Mouse (Mus musculus): ENCODE measurements at regions not wholly inside any gene's neighbourhood (a gene's known extent, or its start where the extent isn't known, plus 50 kb on each side); places are given as distances from the start of the nearest gene placed in this dataset.

DNA sequence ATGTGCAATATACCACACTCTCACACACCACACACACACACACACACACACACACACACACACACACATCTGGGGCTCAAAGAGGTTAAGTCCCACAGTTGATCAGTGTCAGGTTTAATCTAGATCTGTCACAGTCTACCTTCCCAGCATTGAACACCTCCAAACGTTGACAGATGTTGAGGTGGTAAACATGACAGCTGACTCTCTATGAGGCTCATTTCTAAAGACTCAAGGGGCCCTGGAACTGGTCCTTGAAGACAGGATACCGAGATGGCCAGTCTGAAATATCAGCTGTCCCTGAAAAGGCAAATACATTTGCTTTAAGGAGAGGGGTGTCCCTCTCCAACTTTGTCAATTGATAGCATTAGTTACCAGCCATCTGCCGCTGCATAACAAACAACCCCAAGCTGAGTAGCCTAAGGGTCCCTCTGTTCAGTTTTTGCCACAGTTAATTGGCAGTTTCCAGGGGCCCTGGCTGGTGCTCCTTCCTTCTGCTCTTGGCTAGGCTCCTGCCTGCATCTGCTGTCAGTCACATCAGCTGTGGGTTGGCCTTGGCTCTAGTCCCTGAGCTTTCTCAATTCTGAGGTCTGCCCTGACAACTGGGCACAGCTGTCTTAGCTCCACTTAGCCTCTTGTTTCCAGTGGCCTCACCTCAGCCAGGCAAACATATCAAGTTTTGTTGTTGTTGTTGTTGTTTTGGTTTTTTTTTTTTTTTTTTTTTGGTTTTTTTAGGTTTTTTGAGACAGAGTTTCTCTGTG, 73.5 kb upstream of the Ctnnb1 start:
- H3K27ac ChIP-seq (ENCODE audit: low read depth, low read length) = no peak overlapping the region
- WGBS = 65% methylated on average over 3 of the region's 3 CpGs
- DNase-seq (ENCODE audit: low spot score) = no peak

DNA sequence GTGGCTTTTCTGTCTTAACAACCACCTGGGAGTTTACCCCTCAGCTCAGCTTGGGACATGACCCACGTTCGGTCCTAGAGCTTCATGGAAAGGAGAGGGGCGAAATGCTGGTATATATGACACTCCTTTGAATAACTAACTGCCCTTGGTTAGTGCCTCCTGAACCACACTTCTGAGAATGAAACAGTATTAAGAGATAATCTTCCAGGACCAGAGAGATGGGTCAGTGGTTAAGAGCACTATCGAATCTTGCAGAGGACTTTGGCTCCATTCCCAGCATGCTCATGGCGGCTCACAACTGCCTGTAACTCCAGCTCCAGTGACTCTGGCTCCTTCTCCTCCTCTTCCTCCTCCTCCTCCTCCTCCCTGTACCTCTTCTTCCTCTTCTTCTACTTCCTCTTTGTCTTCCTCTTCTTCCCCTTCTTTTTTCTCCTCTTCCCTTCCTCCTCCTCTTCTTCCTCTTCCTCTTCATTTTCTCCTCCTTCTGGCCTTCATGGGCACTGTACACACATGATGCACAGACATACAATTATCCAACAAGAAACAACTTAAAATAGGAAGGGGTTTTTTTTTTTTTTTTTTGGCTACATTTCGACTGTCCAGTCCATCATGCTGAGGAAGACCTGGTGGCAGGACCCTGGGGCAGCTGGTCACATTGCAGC, 71.0 kb upstream of the Ctnnb1 start:
- Histone ChIP-seq H3K9ac (ENCODE audit: low read depth, low read length) (no peak overlapping the region), H3K36me3 (ENCODE audit: control insufficient read depth, insufficient read depth, low read length) (no peaks in the 10 kb centered on the region), H3K27ac (ENCODE audit: low read depth, low read length) (no peak overlapping the region), H3K9me3 (ENCODE audit: control insufficient read depth, low read length) (no peaks in the 10 kb centered on the region), H3K4me2 (replicated peaks; ENCODE audit: low read depth, low read length) (no peak overlapping the region), H3K27me3 (ENCODE audit: control insufficient read depth, insufficient read depth, low read length) (no peaks in the 10 kb centered on the region), H3K4me3 (ENCODE audit: low read depth, low read length) (no peak overlapping the region), H3K4me1 (replicated peaks; ENCODE audit: control insufficient read depth, insufficient read depth, low read length) (no peaks in the 10 kb centered on the region)
- WGBS = 88% methylated on average over 6 of the region's 6 CpGs
- DNase-seq (ENCODE audit: low spot score) (no peak), ATAC-seq (ENCODE audit: low FRiP score) (no peak)

More for the DNA sequence above, 73.5 kb upstream of the Ctnnb1 start:
- H3K36me3 ChIP-seq (ENCODE audit: control insufficient read depth, insufficient read depth, low read length) = no peaks in the 10 kb centered on the region
- no peak overlapping the region for H3K4me3 ChIP-seq (ENCODE audit: low read depth, low read length)
- H3K9me3 ChIP-seq (ENCODE audit: control insufficient read depth, low read length) = no peaks in the 10 kb centered on the region
- no peak overlapping the region for H3K9ac ChIP-seq (ENCODE audit: low read depth, low read length)
- no peaks in the 10 kb centered on the region for H3K27me3 ChIP-seq (ENCODE audit: control insufficient read depth, insufficient read depth, low read length)
- no peak for ATAC-seq (ENCODE audit: low FRiP score)
- no peaks in the 10 kb centered on the region for H3K4me1 ChIP-seq (replicated peaks; ENCODE audit: control insufficient read depth, insufficient read depth, low read length)
- no peak overlapping the region for H3K4me2 ChIP-seq (replicated peaks; ENCODE audit: low read depth, low read length)

DNA sequence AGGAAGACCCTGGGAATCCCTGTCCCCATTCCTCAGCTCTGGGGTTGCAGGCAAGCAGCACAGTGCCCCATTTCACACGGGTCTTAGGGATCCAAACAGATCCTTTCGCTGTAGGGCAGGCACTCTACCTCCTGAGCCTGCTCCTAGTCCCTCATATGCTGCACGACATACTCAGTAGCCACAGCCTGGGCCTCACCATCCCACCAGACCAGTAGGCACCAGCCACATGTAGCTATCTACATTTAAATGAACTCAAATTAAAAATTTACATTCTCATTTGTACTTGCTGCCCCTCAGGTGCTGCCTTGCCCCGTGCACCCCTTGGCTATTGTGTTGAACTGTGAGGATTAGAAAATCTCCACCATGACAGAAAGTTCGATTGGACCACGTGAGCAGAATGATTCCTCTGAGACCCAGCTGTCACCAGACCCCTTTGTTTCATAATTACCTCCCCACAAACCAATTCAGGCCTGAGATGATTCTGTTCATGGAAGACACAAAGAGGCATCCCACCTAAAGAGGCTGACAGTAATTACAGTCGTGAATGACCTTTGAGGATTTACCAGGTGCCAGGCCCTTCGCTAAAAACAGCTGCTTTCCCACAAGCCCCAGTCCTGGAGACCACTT, 67.9 kb upstream of the Ctnnb1 start:
- Histone ChIP-seq H3K36me3 (ENCODE audit: control insufficient read depth, insufficient read depth, low read length) (no peaks in the 10 kb centered on the region), H3K9me3 (ENCODE audit: control insufficient read depth, low read length) (no peaks in the 10 kb centered on the region), H3K9ac (ENCODE audit: low read depth, low read length) (no peak overlapping the region), H3K27me3 (ENCODE audit: control insufficient read depth, insufficient read depth, low read length) (no peaks in the 10 kb centered on the region), H3K4me3 (ENCODE audit: low read depth, low read length) (no peak overlapping the region), H3K4me1 (replicated peaks; ENCODE audit: control insufficient read depth, insufficient read depth, low read length) (no peaks in the 10 kb centered on the region), H3K4me2 (replicated peaks; ENCODE audit: low read depth, low read length) (no peak overlapping the region), H3K27ac (ENCODE audit: low read depth, low read length) (peak overlapping the region; percentile 65)
- peak; percentile 71 for ATAC-seq (ENCODE audit: low FRiP score)
- DNase-seq (ENCODE audit: low spot score) = peak; percentile 42
- 54% methylated on average over 8 of the region's 8 CpGs for WGBS

DNA sequence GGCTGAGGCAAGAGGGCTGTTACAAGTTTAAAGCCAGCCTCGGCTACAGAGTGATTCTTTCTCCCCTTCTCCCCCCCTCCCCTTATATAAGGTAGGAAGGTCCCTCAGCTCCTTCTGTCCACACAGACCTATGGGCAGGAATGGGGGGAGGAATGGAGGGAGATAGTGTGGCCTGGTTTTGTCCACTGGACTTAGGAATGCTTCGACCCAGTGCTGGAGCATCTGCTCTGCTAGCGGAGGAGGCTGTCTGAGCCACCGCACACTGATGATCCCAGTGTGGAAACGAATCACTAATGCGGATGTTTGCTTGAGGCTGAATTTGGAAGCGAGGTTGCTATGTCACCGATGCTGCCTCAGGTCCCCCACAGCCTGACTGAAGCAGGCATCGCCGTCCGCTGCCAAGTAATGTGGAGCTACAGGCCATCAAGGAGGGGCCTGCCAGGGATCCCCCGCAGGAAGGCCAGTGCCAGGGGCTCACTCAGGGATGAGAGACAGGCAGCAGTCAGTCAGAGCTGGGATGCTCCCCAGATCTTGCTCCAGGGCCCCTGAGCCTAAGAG, 67.1 kb upstream of the Ctnnb1 start:
- no peaks in the 10 kb centered on the region for H3K9me3 ChIP-seq (ENCODE audit: control insufficient read depth, low read length)
- H3K27ac ChIP-seq (ENCODE audit: low read depth, low read length) = peak overlapping the region; percentile 65
- H3K4me1 ChIP-seq (replicated peaks; ENCODE audit: control insufficient read depth, insufficient read depth, low read length) = no peaks in the 10 kb centered on the region
- H3K4me2 ChIP-seq (replicated peaks; ENCODE audit: low read depth, low read length) = no peak overlapping the region
- H3K9ac ChIP-seq (ENCODE audit: low read depth, low read length) = 0 out of 2 replicates have a peak overlapping the region, but pooled peaks have one; percentile 7
- no peaks in the 10 kb centered on the region for H3K27me3 ChIP-seq (ENCODE audit: control insufficient read depth, insufficient read depth, low read length)
- WGBS = 68% methylated on average over 12 of the region's 12 CpGs
- ATAC-seq (ENCODE audit: low FRiP score) = peak; percentile 32; the same call in 1 of the 2 replicates
- no peaks in the 10 kb centered on the region for H3K36me3 ChIP-seq (ENCODE audit: control insufficient read depth, insufficient read depth, low read length)
- no peak for DNase-seq (ENCODE audit: low spot score)
- no peak overlapping the region for H3K4me3 ChIP-seq (ENCODE audit: low read depth, low read length)

DNA sequence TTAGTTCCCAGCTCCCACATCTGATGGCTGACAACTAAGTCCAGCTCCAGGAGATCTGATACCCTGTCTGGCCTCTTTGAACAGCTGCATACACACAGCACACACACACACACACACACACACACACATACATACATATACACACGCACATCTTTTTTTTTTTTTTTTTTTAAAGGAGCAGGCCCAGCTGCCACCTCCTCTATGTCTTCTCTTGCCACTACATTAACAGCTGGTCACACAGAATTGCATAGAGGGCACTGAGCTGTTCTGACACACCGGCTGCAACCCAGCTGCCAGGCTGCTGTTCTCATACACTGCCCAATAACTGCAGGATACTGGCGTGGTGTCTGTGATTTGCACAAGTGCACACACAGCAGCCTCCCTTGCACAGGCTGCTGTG, 64.6 kb upstream of the Ctnnb1 start:
- no peak overlapping the region for H3K4me3 ChIP-seq (ENCODE audit: low read depth, low read length)
- no peak for DNase-seq (ENCODE audit: low spot score)
- WGBS = 80% methylated on average over 2 of the region's 3 CpGs
- no peaks in the 10 kb centered on the region for H3K27me3 ChIP-seq (ENCODE audit: control insufficient read depth, insufficient read depth, low read length)
- H3K9me3 ChIP-seq (ENCODE audit: control insufficient read depth, low read length) = no peaks in the 10 kb centered on the region
- ATAC-seq (ENCODE audit: low FRiP score) = no peak
- H3K4me1 ChIP-seq (replicated peaks; ENCODE audit: control insufficient read depth, insufficient read depth, low read length) = 0 out of 2 replicates have a peak, but pooled peaks cover 2% of the 10 kb centered on the region
- no peak overlapping the region for H3K9ac ChIP-seq (ENCODE audit: low read depth, low read length)
- no peaks in the 10 kb centered on the region for H3K36me3 ChIP-seq (ENCODE audit: control insufficient read depth, insufficient read depth, low read length)
- H3K27ac ChIP-seq (ENCODE audit: low read depth, low read length) = no peak overlapping the region
- no peak overlapping the region for H3K4me2 ChIP-seq (replicated peaks; ENCODE audit: low read depth, low read length)

DNA sequence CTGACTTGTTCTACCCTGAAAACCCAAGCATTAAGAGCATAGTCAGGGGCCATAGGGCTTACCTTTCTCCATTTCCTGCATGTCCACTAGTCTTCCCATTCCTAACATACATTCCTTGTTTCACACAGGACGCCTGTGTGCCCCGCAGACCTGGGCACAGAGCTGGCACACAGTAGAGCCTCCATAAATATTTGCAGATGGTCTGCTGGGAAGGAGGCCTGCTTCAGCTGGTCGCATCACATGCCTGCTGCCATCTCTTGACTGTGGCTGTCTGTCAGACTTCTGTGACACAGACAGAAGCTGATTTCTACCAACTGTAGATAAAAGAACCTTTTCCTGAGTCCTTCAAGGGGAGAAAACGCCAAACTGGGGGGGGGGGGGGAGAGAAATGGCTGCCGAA, 62.8 kb upstream of the Ctnnb1 start:
- Histone ChIP-seq H3K27ac (ENCODE audit: low read depth, low read length) (peak overlapping the region; percentile 67), H3K4me1 (replicated peaks; ENCODE audit: control insufficient read depth, insufficient read depth, low read length) (0 out of 2 replicates have a peak, but pooled peaks cover 3% of the 10 kb centered on the region), H3K9ac (ENCODE audit: low read depth, low read length) (no peak overlapping the region), H3K27me3 (ENCODE audit: control insufficient read depth, insufficient read depth, low read length) (no peaks in the 10 kb centered on the region), H3K36me3 (ENCODE audit: control insufficient read depth, insufficient read depth, low read length) (no peaks in the 10 kb centered on the region), H3K4me2 (replicated peaks; ENCODE audit: low read depth, low read length) (no peak overlapping the region), H3K9me3 (ENCODE audit: control insufficient read depth, low read length) (no peaks in the 10 kb centered on the region), H3K4me3 (ENCODE audit: low read depth, low read length) (no peak overlapping the region)
- ATAC-seq (ENCODE audit: low FRiP score) (no peak), DNase-seq (ENCODE audit: low spot score) (no peak)
- 69% methylated on average over 5 of the region's 5 CpGs for WGBS

DNA sequence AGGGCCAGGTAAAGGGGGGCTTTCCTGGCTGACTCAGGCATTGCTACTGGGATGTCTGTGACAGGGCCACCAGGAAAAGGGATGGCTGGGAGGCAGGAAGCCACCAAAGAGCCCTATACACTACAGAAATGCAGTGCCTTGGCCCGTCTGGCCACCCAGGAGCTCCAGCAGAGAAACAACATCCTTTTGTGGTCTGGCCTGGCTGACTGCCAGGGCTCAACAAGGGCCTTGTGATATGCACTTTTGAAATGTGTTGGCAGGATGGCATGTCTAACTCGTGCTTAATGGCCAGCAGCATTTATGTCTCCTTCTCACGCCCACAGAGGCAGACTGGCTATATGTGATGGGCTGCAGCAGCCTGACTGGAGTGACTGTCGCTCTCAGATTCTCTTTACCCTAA, 62.3 kb upstream of the Ctnnb1 start:
- Histone ChIP-seq H3K36me3 (ENCODE audit: control insufficient read depth, insufficient read depth, low read length) (no peaks in the 10 kb centered on the region), H3K9me3 (ENCODE audit: control insufficient read depth, low read length) (no peaks in the 10 kb centered on the region), H3K4me3 (ENCODE audit: low read depth, low read length) (no peak overlapping the region), H3K27me3 (ENCODE audit: control insufficient read depth, insufficient read depth, low read length) (no peaks in the 10 kb centered on the region), H3K4me1 (replicated peaks; ENCODE audit: control insufficient read depth, insufficient read depth, low read length) (0 out of 2 replicates have a peak, but pooled peaks cover 3% of the 10 kb centered on the region), H3K4me2 (replicated peaks; ENCODE audit: low read depth, low read length) (no peak overlapping the region), H3K27ac (ENCODE audit: low read depth, low read length) (peak overlapping the region; percentile 67), H3K9ac (ENCODE audit: low read depth, low read length) (no peak overlapping the region)
- DNase-seq (ENCODE audit: low spot score) = peak; percentile 56
- WGBS = 43% methylated on average over 4 of the region's 4 CpGs
- ATAC-seq (ENCODE audit: low FRiP score) = peak; percentile 45

DNA sequence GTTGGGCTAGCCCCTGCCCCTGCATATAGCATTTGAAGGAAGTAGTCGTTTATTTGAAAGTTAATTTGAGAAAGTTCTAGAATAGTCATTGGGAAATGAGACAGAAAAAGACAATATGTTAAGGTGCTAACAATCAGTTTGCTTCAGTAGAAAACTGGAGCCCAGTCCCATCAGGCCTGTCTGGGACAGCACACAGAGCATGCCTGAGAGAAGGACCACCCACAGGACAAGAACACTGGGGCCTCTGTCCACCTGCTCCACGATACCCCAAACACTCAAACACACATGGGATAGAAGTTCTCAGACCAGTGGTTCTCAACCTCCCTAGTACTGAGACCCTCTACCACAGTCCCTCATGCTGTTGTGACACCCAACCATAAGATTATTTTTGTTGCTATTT, 61.2 kb upstream of the Ctnnb1 start:
- Histone ChIP-seq H3K36me3 (ENCODE audit: control insufficient read depth, insufficient read depth, low read length) (no peaks in the 10 kb centered on the region), H3K9me3 (ENCODE audit: control insufficient read depth, low read length) (no peaks in the 10 kb centered on the region), H3K27me3 (ENCODE audit: control insufficient read depth, insufficient read depth, low read length) (no peaks in the 10 kb centered on the region), H3K27ac (ENCODE audit: low read depth, low read length) (no peak overlapping the region), H3K4me1 (replicated peaks; ENCODE audit: control insufficient read depth, insufficient read depth, low read length) (0 out of 2 replicates have a peak, but pooled peaks cover 3% of the 10 kb centered on the region), H3K4me2 (replicated peaks; ENCODE audit: low read depth, low read length) (no peak overlapping the region), H3K4me3 (ENCODE audit: low read depth, low read length) (no peak overlapping the region), H3K9ac (ENCODE audit: low read depth, low read length) (no peak overlapping the region)
- ATAC-seq (ENCODE audit: low FRiP score) (no peak), DNase-seq (ENCODE audit: low spot score) (no peak)
- WGBS = 88% methylated on average over 2 of the region's 2 CpGs
